Mouse (Mus musculus) olfactory bulb, adult 2 months (tissue): ENCODE measurements around the gene Eps8l1.

Source experiments
- CTCF ChIP-seq: fragments of 200-500 bp; IDR thresholded peaks from 2 replicates; pipeline ENCODE4 v1.5.1; 2012; ENCODE audit warnings: low read depth, mild to moderate bottlenecking, low read length, moderate library complexity; ENCODE audit not compliant: insufficient read depth
- POLR2A ChIP-seq: fragments of 200-500 bp; IDR thresholded peaks from 2 replicates; pipeline ENCODE4 v1.6.1; 2012; ENCODE audit warnings: mild to moderate bottlenecking, low read depth, low read length, moderate library complexity; ENCODE audit not compliant: insufficient read depth

GRCm38 (mm10) chr7:4522292-4522691, 61.8 kb downstream of the Eps8l1 start:
- TF ChIP-seq POLR2A (no peak), CTCF (no peak)
